Mouse (Mus musculus) WW6 (cell line): ENCODE data around the gene Ppp1r14b.

Source experiments
- DNase-seq: peaks from one replicate; pipeline ENCODE4 v3.0.0-alpha.2; 2013; ENCODE audit warnings: low read depth, low spot score

The Ppp1r14b gene

GRCm38 (mm10) chr19:6974211-6975205, at the start of gene Ppp1r14b:
Gene Ppp1r14b (plus strand): TSS chr19:6974968.
- DNase-seq, result peak; percentile 70

GRCm38 (mm10) chr19:6925307-6925573, 49.5 kb upstream of the Ppp1r14b start, which contains the start of gene Catsperz:
Gene Catsperz (minus strand): TSS chr19:6925380.
- no peak for DNase-seq

- no peak for DNase-seq
These were observed 49.0 kb upstream of the Ppp1r14b start for GRCm38 (mm10) chr19:6925611-6926329.

- no peak for DNase-seq
These were observed 48.1 kb upstream of the Ppp1r14b start for GRCm38 (mm10) chr19:6926559-6927255.

GRCm38 (mm10) chr19:6928080-6928479, 46.7 kb upstream of the Ppp1r14b start:
- DNase-seq, result no peak

- no peak for DNase-seq
These were observed 43.8 kb upstream of the Ppp1r14b start for GRCm38 (mm10) chr19:6931002-6931401.

GRCm38 (mm10) chr19:6932018-6932417, 42.8 kb upstream of the Ppp1r14b start:
- DNase-seq, result no peak

GRCm38 (mm10) chr19:6933102-6933435, 41.7 kb upstream of the Ppp1r14b start:
- DNase-seq, result no peak

- no peak for DNase-seq
These were observed 41.2 kb upstream of the Ppp1r14b start for GRCm38 (mm10) chr19:6933436-6934194.

GRCm38 (mm10) chr19:6934195-6934977, 40.4 kb upstream of the Ppp1r14b start, which contains the start of gene Kcnk4:
Gene Kcnk4 (minus strand): TSS chr19:6934515.
- no peak for DNase-seq

- no peak for DNase-seq
These were observed 38.5 kb upstream of the Ppp1r14b start for GRCm38 (mm10) chr19:6936299-6936698.

GRCm38 (mm10) chr19:6937541-6938465, 37.0 kb upstream of the Ppp1r14b start:
- DNase-seq, result no peak

- DNase-seq, result no peak
These were observed 35.4 kb upstream of the Ppp1r14b start for GRCm38 (mm10) chr19:6939106-6940002.

GRCm38 (mm10) chr19:6940396-6941351, 34.1 kb upstream of the Ppp1r14b start:
- DNase-seq, result no peak

GRCm38 (mm10) chr19:6941372-6942248, 33.2 kb upstream of the Ppp1r14b start, which contains the start of gene Bad:
Gene Bad (plus strand): TSS chr19:6941861.
- peak; percentile 76 for DNase-seq

- peak; percentile 84 for DNase-seq
These were observed 32.5 kb upstream of the Ppp1r14b start, which contains the start of gene Gpr137 for GRCm38 (mm10) chr19:6942249-6942691. Gene Gpr137 (minus strand): TSS chr19:6942480.
